Mouse (Mus musculus) ES-Bruce4 (cell line): ENCODE measurements around the gene Gm49354. TPM values are rescaled to one million over a fixed set of nuclear protein-coding genes. Genes with fewer than 3 reads are reported as not detected.

Experiments
- H3K27ac ChIP-seq: 2 replicates; pipeline ENCODE4 v1.5.1; 2012; ENCODE audit warnings: low read length, inconsistent platforms; ENCODE audit not compliant: insufficient read depth
- H3K27me3 ChIP-seq: 2 replicates; pipeline ENCODE4 v1.6.1; 2012; ENCODE audit warnings: mild to moderate bottlenecking, low read length, inconsistent platforms; ENCODE audit not compliant: control insufficient read depth, poor library complexity, insufficient read depth, severe bottlenecking
- H3K36me3 ChIP-seq: 2 replicates; pipeline ENCODE4 v1.6.1; 2012; ENCODE audit warnings: inconsistent platforms, mild to moderate bottlenecking, low read length, moderate library complexity; ENCODE audit not compliant: control insufficient read depth, poor library complexity, insufficient read depth, severe bottlenecking
- H3K4me1 ChIP-seq: one replicate; pipeline ENCODE4 v1.8.1; 2011; ENCODE audit warnings: low read length; ENCODE audit not compliant: control insufficient read depth, insufficient read depth
- H3K4me3 ChIP-seq: 2 replicates; pipeline ENCODE4 v1.5.1; 2011; ENCODE audit warnings: low read depth, mild to moderate bottlenecking, low read length
- H3K9ac ChIP-seq: 2 replicates; pipeline ENCODE4 v1.6.1; 2012; ENCODE audit warnings: low read depth, mild to moderate bottlenecking, inconsistent platforms; ENCODE audit not compliant: poor library complexity, severe bottlenecking
- H3K9me3 ChIP-seq: replicated peaks from 2 replicates; pipeline ENCODE4 v1.6.1; 2012; ENCODE audit warnings: mild to moderate bottlenecking, low read length, inconsistent platforms; ENCODE audit not compliant: control insufficient read depth, poor library complexity, insufficient read depth, severe bottlenecking
- CTCF ChIP-seq: IDR thresholded peaks from one replicate; pipeline ENCODE4 v1.8.1; 2011; ENCODE audit warnings: low read depth, low read length
- EP300 ChIP-seq: IDR thresholded peaks from 2 replicates; pipeline ENCODE4 v1.6.1; 2011; ENCODE audit warnings: low read depth, low read length; ENCODE audit not compliant: insufficient read depth
- POLR2A ChIP-seq: IDR thresholded peaks from one replicate; pipeline ENCODE4 v1.8.1; 2011; ENCODE audit warnings: low read length; ENCODE audit not compliant: insufficient read depth
- polyA plus RNA-seq: library from polyadenylated mRNA; stranded (reverse); fragments of >200 nt; gene quantifications from 2 replicates; pipeline ENCODE4 v1.2.4, GENCODE M21; 2011; ENCODE audit warnings: low read depth; ENCODE audit not compliant: missing spikeins, insufficient read depth, insufficient read length

The Gm49354 gene
- polyA plus RNA-seq, 1 experiment, result not detected

DNA sequence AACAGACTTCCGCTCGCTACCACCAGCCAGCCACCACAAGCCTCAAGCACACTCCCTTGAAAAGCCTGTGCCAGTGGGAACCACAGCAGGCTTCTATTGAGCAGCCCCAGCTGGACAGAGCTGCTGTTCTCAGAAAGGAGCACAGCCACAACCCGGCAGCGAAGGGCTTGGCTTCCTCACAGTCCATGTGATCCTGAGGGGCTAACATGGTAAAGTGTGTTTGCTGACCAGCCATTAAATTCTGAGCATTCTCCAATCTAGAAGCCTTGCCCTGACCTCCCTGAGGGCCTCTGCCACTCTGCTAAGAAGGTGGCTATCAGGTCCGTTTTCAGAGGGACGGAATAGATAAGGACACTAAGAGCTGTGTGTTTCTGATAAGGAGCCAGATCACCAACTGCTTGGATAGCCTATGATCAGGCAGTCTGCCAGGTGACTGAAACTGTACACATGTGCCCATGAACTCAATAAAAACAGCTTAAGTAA, 32.1 kb upstream of the Gm49354 start:
- Histone ChIP-seq H3K4me3 (no peak overlapping the region), H3K9me3 (no peaks in the 10 kb centered on the region), H3K27me3 (no peaks in the 10 kb centered on the region), H3K9ac (no peak overlapping the region), H3K36me3 (peaks cover 51% of the 10 kb centered on the region), H3K4me1 (no peaks in the 10 kb centered on the region), H3K27ac (no peak overlapping the region)
- no peak for TF ChIP-seq CTCF
- TF ChIP-seq EP300, result no peak
- no peak for TF ChIP-seq POLR2A

- Histone ChIP-seq H3K36me3 (peaks cover 66% of the 10 kb centered on the region), H3K4me1 (no peaks in the 10 kb centered on the region), H3K4me3 (no peak overlapping the region), H3K9me3 (no peaks in the 10 kb centered on the region), H3K27me3 (no peaks in the 10 kb centered on the region), H3K27ac (no peak overlapping the region), H3K9ac (no peak overlapping the region)
- TF ChIP-seq CTCF (no peak), EP300 (no peak), POLR2A (no peak)
These were observed 29.5 kb upstream of the Gm49354 start for GRCm38 (mm10) chr13:59811581-59811980.

- H3K36me3 ChIP-seq, result peaks cover 50% of the 10 kb centered on the region
- no peak overlapping the region for H3K4me3 ChIP-seq
- H3K9me3 ChIP-seq, result no peaks in the 10 kb centered on the region
- no peak overlapping the region for H3K27ac ChIP-seq
- TF ChIP-seq CTCF (no peak), EP300 (no peak), POLR2A (no peak)
- no peaks in the 10 kb centered on the region for H3K27me3 ChIP-seq
- no peaks in the 10 kb centered on the region for H3K4me1 ChIP-seq
- no peak overlapping the region for H3K9ac ChIP-seq
These were observed 19.0 kb upstream of the Gm49354 start for GRCm38 (mm10) chr13:59801000-59801399.

- no peak overlapping the region for H3K9ac ChIP-seq
- H3K4me3 ChIP-seq, result no peak overlapping the region
These were observed 18.0 kb upstream of the Gm49354 start for GRCm38 (mm10) chr13:59800077-59800476.

DNA sequence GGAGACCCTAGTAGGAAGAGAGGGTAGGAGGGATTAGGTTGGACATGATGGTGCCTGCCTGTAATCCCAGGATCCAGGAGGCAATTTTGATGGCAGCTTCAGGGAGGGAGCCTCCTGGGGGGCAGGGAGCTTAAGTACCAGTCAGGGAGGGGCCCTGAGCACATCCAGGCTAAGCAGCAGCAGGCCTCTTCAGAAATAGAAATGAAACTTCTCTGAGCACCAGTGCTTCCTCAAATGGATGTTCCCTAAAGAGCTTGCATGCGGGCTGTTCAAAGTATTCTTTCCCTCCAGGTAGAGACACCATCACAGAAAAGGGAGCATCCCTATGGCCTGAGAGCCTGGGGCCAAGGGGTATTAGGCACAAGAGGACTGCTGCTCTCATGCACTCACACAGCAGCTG, 16.3 kb upstream of the Gm49354 start:
- no peaks in the 10 kb centered on the region for H3K27me3 ChIP-seq
- TF ChIP-seq POLR2A (no peak), CTCF (no peak), EP300 (no peak)
- H3K27ac ChIP-seq, result no peak overlapping the region
- no peak overlapping the region for H3K4me3 ChIP-seq
- H3K9ac ChIP-seq, result no peak overlapping the region
- H3K9me3 ChIP-seq, result no peaks in the 10 kb centered on the region
- peaks cover 48% of the 10 kb centered on the region for H3K36me3 ChIP-seq
- H3K4me1 ChIP-seq, result no peaks in the 10 kb centered on the region

More at GRCm38 (mm10) chr13:59800077-59800476, 18.0 kb upstream of the Gm49354 start:
- peaks cover 46% of the 10 kb centered on the region for H3K36me3 ChIP-seq
- H3K4me1 ChIP-seq, result no peaks in the 10 kb centered on the region
- H3K27me3 ChIP-seq, result no peaks in the 10 kb centered on the region
- no peaks in the 10 kb centered on the region for H3K9me3 ChIP-seq
- H3K27ac ChIP-seq, result no peak overlapping the region
- TF ChIP-seq CTCF, result no peak
- no peak for TF ChIP-seq POLR2A
- TF ChIP-seq EP300, result no peak

- no peaks in the 10 kb centered on the region for H3K9me3 ChIP-seq
- TF ChIP-seq CTCF (no peak), EP300 (no peak), POLR2A (no peak)
These were observed 14.4 kb upstream of the Gm49354 start for GRCm38 (mm10) chr13:59796466-59796848.

More at GRCm38 (mm10) chr13:59796466-59796848, 14.4 kb upstream of the Gm49354 start:
- Histone ChIP-seq H3K36me3 (peaks cover 46% of the 10 kb centered on the region), H3K4me3 (no peak overlapping the region), H3K27ac (no peak overlapping the region), H3K9ac (no peak overlapping the region), H3K4me1 (no peaks in the 10 kb centered on the region), H3K27me3 (no peaks in the 10 kb centered on the region)
